Mouse (Mus musculus): ENCODE data around the gene Nutm1.
A peak's percentile ranks its signal among the peaks of the same experiment; 100 is the strongest.

The Nutm1 gene

GRCm38 (mm10) chr2:112254675-112255515 is 4.2 kb downstream of the Nutm1 start:
- no peak for DNase-seq

GRCm38 (mm10) chr2:112249780-112250453 is 9.2 kb downstream of the Nutm1 start:
- no peak for DNase-seq

- DNase-seq = no peak
Measured at GRCm38 (mm10) chr2:112247323-112247722, 11.8 kb downstream of the Nutm1 start.

- no peak for DNase-seq
Measured at GRCm38 (mm10) chr2:112246193-112246592, 12.9 kb downstream of the Nutm1 start.

- no peak for DNase-seq
Measured at GRCm38 (mm10) chr2:112245307-112245706, 13.8 kb downstream of the Nutm1 start.

GRCm38 (mm10) chr2:112241787-112242186 is 17.3 kb downstream of the Nutm1 start:
- peak; percentile 28 for DNase-seq

- DNase-seq = peak; percentile 72
Measured at GRCm38 (mm10) chr2:112239935-112240721, 19.0 kb downstream of the Nutm1 start.

GRCm38 (mm10) chr2:112239212-112239934 is 19.7 kb downstream of the Nutm1 start, which contains the start of gene Lpcat4:
Lpcat4 (plus strand) TSS chr2:112239468.
- DNase-seq = peak; percentile 90

GRCm38 (mm10) chr2:112238006-112238405 is 21.1 kb downstream of the Nutm1 start:
- no peak for DNase-seq

GRCm38 (mm10) chr2:112236620-112237019 is 22.5 kb downstream of the Nutm1 start:
- DNase-seq = no peak

GRCm38 (mm10) chr2:112232623-112233022 is 26.5 kb downstream of the Nutm1 start:
- no peak for DNase-seq

GRCm38 (mm10) chr2:112224356-112224755 is 34.7 kb downstream of the Nutm1 start:
- DNase-seq = no peak

- DNase-seq = no peak
Measured at GRCm38 (mm10) chr2:112222607-112223006, 36.5 kb downstream of the Nutm1 start.

- no peak for DNase-seq
Measured at GRCm38 (mm10) chr2:112220880-112221279, 38.2 kb downstream of the Nutm1 start.

GRCm38 (mm10) chr2:112217614-112218013 is 41.5 kb downstream of the Nutm1 start:
- DNase-seq = no peak

- DNase-seq = no peak
Measured at GRCm38 (mm10) chr2:112215977-112216376, 43.1 kb downstream of the Nutm1 start.

GRCm38 (mm10) chr2:112210699-112211098 is 48.4 kb downstream of the Nutm1 start:
- no peak for DNase-seq

- DNase-seq = peak; percentile 62
Measured at GRCm38 (mm10) chr2:112210142-112210541, 48.9 kb downstream of the Nutm1 start.

GRCm38 (mm10) chr2:112203056-112203455 is 56.0 kb downstream of the Nutm1 start:
- no peak for DNase-seq

Measured in cerebellum, adult 9-11 months (tissue).